Mouse (Mus musculus) intestine, postnatal 0 days (tissue): Measurements from ENCODE around the gene Olfr814. TPM values are rescaled to one million over a fixed set of nuclear protein-coding genes. Genes with fewer than 3 reads are reported as not detected.

Source experiments
- ATAC-seq: fragments of 200-750 bp; cut with Nextera tagmentation; 2 replicates; pipeline ENCODE4 v1.8.0; 2017; ENCODE audit warnings: mild to moderate bottlenecking, moderate TSS enrichment, moderate library complexity
- H3K27ac ChIP-seq: fragments of 300-500 bp; sonication (generic); 2 replicates; pipeline ENCODE4 v1.5.1; 2014; ENCODE audit warnings: mild to moderate bottlenecking, low read depth, low read length, moderate library complexity
- H3K27me3 ChIP-seq: fragments of 300-500 bp; sonication (generic); replicated peaks from 2 replicates; pipeline ENCODE4 v1.6.1; 2014; ENCODE audit warnings: low read length, mixed read lengths; ENCODE audit not compliant: control insufficient read depth, insufficient read depth
- H3K36me3 ChIP-seq: fragments of 300-500 bp; sonication (generic); 2 replicates; pipeline ENCODE4 v1.6.1; 2014; ENCODE audit warnings: mild to moderate bottlenecking, moderate library complexity; ENCODE audit not compliant: control insufficient read depth, insufficient read depth
- H3K4me1 ChIP-seq: fragments of 300-500 bp; sonication (generic); replicated peaks from 2 replicates; pipeline ENCODE4 v1.6.1; 2014; ENCODE audit warnings: antibody characterized with exemption, low read length, mixed read lengths; ENCODE audit not compliant: control insufficient read depth, insufficient read depth
- H3K4me2 ChIP-seq: fragments of 300-500 bp; sonication (generic); replicated peaks from 2 replicates; pipeline ENCODE4 v1.6.1; 2014; ENCODE audit warnings: low read depth, mild to moderate bottlenecking, moderate library complexity
- H3K4me3 ChIP-seq: fragments of 300-500 bp; sonication (generic); 2 replicates; pipeline ENCODE4 v1.5.1; 2014; ENCODE audit warnings: low read depth, low read length
- H3K9ac ChIP-seq: fragments of 300-500 bp; sonication (generic); 2 replicates; pipeline ENCODE4 v1.6.1; 2014; ENCODE audit warnings: mild to moderate bottlenecking, low read depth, low read length
- H3K9me3 ChIP-seq: fragments of 300-500 bp; sonication (generic); 2 replicates; pipeline ENCODE4 v1.6.1; 2016; ENCODE audit warnings: mixed run types; ENCODE audit not compliant: control insufficient read depth
- CTCF ChIP-seq: sonication (generic); IDR thresholded peaks from 2 replicates; pipeline ENCODE4 v1.5.1; 2016; ENCODE audit warnings: low read depth, mild to moderate bottlenecking, control low read depth, antibody characterized with exemption, moderate library complexity
- WGBS: fragments of 180-500 bp; shearing (Covaris S2); extraction: QIAGEN DNeasy Blood & Tissue Kit; methylation state at CpG from one replicate; pipeline ENCODE4 v1.1.7; 2014; 5-methylcytosine and 5-hydroxymethylcytosine counted together
- polyA plus RNA-seq: library from polyadenylated mRNA; unstranded; fragments of >200 nt; fragmentation: Nextera tagmentation; extraction: Ambion mirVana; gene quantifications from 2 replicates; pipeline ENCODE4 v1.2.1, GENCODE M21; 2015

Olfr814 gene
- polyA plus RNA-seq, 1 experiment from 2014 or later = not detected

DNA sequence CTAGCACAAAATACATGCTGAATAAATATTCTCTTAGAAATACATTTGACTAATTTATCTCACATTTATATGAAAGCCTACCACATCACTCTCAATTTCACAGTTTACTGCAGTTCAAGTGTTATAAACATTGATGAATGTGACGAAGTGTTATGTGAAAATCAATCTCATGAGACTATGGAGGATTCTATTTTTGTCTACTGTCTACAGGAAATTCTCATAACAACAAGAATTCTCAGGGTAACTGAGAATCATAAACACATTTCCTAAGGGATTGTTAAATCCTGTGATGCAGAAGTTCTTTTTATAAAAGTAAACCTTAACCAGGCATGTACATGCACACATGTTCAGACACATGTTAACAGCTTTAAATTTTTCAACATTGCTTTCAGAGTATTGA is 33.7 kb downstream of the Olfr814 start, which contains the start of gene Olfr812:
Gene Olfr812 (minus strand): TSS at position 101 of the 400 bp plus-strand sequence.
- Histone ChIP-seq H3K4me3 (no peak within 1 kb of the TSS), H3K9ac (no peak within 1 kb of the TSS), H3K4me2 (no peak within 1 kb of the TSS), H3K4me1 (no peaks in the 10 kb centered on the region), H3K9me3 (no peaks in the 10 kb centered on the region), H3K27me3 (no peaks in the 10 kb centered on the region), H3K27ac (no peak within 1 kb of the TSS), H3K36me3 (no peaks in the 10 kb centered on the region)
- no peak for ATAC-seq
- WGBS = 58% methylated on average over 1 of the region's 1 CpGs
- TF ChIP-seq CTCF = no peak

Other genes with a start within 250 kb of the Olfr814 start
- not detected in 2 replicates for gene Olfr799, start 242.4 kb downstream of the Olfr814 start, polyA plus RNA-seq
- gene Olfr800, start 222.2 kb downstream of the Olfr814 start, polyA plus RNA-seq = not detected in 2 replicates
- gene Olfr801, start 206.0 kb downstream of the Olfr814 start, polyA plus RNA-seq = not detected in 2 replicates
- not detected in 2 replicates for gene Olfr802, start 191.7 kb downstream of the Olfr814 start, polyA plus RNA-seq
- not detected in 2 replicates for gene Olfr803, start 185.6 kb downstream of the Olfr814 start, polyA plus RNA-seq
- gene Olfr804, start 176.6 kb downstream of the Olfr814 start, polyA plus RNA-seq = not detected in 2 replicates
- gene Olfr805, start 150.5 kb downstream of the Olfr814 start, polyA plus RNA-seq = not detected in 2 replicates
- gene Olfr806, start 137.9 kb downstream of the Olfr814 start, polyA plus RNA-seq = not detected in 2 replicates
- not detected in 2 replicates for gene Olfr807, start 122.1 kb downstream of the Olfr814 start, polyA plus RNA-seq
- gene Olfr808, start 114.4 kb downstream of the Olfr814 start, polyA plus RNA-seq = not detected in 2 replicates
- gene Olfr809, start 105.2 kb downstream of the Olfr814 start, polyA plus RNA-seq = not detected in 2 replicates
- gene Olfr810, start 84.9 kb downstream of the Olfr814 start, polyA plus RNA-seq = not detected in 2 replicates
- gene Olfr811, start 75.5 kb downstream of the Olfr814 start, polyA plus RNA-seq = not detected in 2 replicates
- not detected in 2 replicates for gene Olfr812, start 33.8 kb downstream of the Olfr814 start, polyA plus RNA-seq
- not detected in 2 replicates for gene Olfr813, start 24.5 kb downstream of the Olfr814 start, polyA plus RNA-seq
- gene Olfr815, start 26.0 kb upstream of the Olfr814 start, polyA plus RNA-seq = not detected in 2 replicates
- not detected in 2 replicates for gene Olfr816, start 35.7 kb upstream of the Olfr814 start, polyA plus RNA-seq
- not detected in 2 replicates for gene Olfr818, start 69.2 kb upstream of the Olfr814 start, polyA plus RNA-seq
- not detected in 2 replicates for gene Olfr819, start 87.4 kb upstream of the Olfr814 start, polyA plus RNA-seq
- gene Olfr247, start 96.3 kb upstream of the Olfr814 start, polyA plus RNA-seq = not detected in 2 replicates
- not detected in 2 replicates for gene Gm10310, start 105.2 kb upstream of the Olfr814 start, polyA plus RNA-seq
- not detected in 2 replicates for gene Olfr820, start 132.8 kb upstream of the Olfr814 start, polyA plus RNA-seq
- gene Olfr821, start 150.5 kb upstream of the Olfr814 start, polyA plus RNA-seq = not detected in 2 replicates
- gene Olfr822, start 191.4 kb upstream of the Olfr814 start, polyA plus RNA-seq = not detected in 2 replicates
- not detected in 2 replicates for gene Olfr823, start 235.5 kb upstream of the Olfr814 start, polyA plus RNA-seq